Mouse (Mus musculus) urinary bladder, postnatal 0 days (tissue): ENCODE data around the gene H2al1o. TPM values are rescaled to one million over a fixed set of nuclear protein-coding genes. Genes with fewer than 3 reads are reported as not detected.

Source experiments
- polyA plus RNA-seq: library from polyadenylated mRNA; unstranded; fragments of >200 nt; fragmentation: Nextera tagmentation; extraction: Ambion mirVana; gene quantifications from 2 replicates; pipeline ENCODE4 v1.2.1, GENCODE M21; 2015

Gene H2al1o
- not detected in 2 replicates for polyA plus RNA-seq

DNA sequence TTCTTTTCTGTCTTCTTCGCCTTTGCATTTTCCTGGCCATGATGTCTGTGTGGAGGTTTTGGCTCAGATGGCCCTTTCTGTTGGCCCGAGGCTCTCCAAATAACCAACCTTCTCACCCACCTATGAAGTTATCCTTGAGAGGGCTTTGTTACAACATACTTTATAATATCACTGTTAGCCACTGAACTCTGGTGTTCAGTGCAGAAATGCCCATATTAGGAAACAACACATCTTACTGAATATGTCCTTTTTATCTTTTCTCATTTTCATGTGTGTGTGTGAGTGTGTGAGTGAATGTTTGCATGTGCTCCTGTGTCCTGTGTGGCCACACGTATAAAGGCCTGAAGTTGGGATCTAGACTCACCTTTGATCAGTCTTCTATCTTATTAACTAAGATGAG lies at the start of gene H2al1o:
Gene H2al1o, minus strand, starts transcription at position 101 of the 400 bp plus-strand sequence.

Other genes starting within 250 kb of the H2al1o start
- gene H2al1k, start 221.8 kb downstream of the H2al1o start, polyA plus RNA-seq, result 0.58 TPM in 1 of 2 replicates, not detected in the other
- gene Cybb, start 84.6 kb downstream of the H2al1o start, polyA plus RNA-seq, result 3.3 and 6.7 TPM in 2 replicates
- 128 and 146 TPM in 2 replicates for gene Dynlt3, start 90.6 kb upstream of the H2al1o start, polyA plus RNA-seq